Mouse (Mus musculus) hindlimb bud, embryonic 11.5 days (tissue): ENCODE data around the gene Myrfl.

Source experiments
- DNase-seq: peaks from one replicate; pipeline ENCODE4 v3.0.0-alpha.2; 2012; ENCODE audit warnings: low read depth, low spot score; ENCODE audit errors: extremely low spot score

Gene Myrfl

GRCm38 (mm10) chr10:116760561-116760960 is 136.2 kb downstream of the Myrfl start:
- no peak for DNase-seq

DNA sequence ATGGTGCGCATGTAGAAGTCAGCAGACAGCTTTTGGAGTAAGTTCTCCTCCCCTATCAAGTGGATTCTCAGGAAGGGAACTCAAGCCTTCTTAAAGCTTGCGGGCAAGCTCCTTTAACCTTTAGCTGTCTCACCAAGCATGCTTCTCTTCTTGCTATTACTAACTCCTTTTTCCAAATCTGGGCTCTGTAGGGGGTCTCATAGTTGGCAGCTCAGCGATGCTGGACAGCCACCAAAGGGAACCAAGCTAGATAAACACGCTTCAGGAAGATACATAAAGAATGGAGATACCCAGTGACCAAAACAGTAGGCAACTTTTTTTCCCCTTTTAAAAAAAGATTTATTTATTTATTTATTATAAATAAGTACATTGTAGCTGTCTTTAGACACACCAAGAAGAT is 136.9 kb downstream of the Myrfl start:
- no peak for DNase-seq

- no peak for DNase-seq
Observed at GRCm38 (mm10) chr10:116755881-116756581, 140.7 kb downstream of the Myrfl start.

DNA sequence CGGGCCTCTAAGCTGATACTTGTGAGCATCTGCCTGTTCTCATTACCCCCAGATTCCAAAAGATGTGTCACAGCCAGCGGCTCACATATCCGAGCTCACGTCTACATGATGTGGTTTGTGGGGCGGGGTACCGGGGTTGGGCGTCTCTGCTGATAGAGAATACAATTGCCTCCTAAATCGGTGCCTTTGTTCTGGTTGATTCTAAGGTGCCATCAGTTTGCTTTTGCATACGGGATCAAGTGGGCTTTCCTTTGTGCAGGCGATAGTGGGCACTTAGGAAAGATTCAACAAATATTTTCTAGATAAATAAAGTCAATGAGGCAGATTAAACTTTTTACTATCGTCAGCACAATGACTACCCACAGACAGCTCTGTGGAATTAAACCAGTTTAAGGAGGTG is 141.8 kb downstream of the Myrfl start:
- DNase-seq = no peak

DNA sequence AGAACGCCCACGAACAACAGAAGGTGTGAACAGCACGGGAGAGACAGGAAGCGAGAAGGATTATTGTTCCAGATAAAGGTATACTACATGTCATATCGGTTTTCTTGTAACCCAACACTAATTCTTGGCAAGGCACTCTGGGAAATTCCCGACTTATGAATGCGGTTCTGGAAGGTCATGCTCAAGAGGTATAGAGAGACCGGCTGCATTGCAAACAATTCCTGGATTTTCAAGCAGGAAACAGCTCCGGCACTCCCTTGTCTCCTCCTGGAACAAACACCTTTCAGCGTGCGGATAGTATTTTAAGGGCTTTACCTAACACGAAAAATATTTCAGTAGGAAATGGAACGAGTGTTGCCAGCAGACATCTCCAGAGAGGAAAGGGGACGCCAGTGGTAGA is 145.8 kb downstream of the Myrfl start:
- no peak for DNase-seq

- DNase-seq = no peak
Observed at GRCm38 (mm10) chr10:116750062-116750461, 146.7 kb downstream of the Myrfl start.

DNA sequence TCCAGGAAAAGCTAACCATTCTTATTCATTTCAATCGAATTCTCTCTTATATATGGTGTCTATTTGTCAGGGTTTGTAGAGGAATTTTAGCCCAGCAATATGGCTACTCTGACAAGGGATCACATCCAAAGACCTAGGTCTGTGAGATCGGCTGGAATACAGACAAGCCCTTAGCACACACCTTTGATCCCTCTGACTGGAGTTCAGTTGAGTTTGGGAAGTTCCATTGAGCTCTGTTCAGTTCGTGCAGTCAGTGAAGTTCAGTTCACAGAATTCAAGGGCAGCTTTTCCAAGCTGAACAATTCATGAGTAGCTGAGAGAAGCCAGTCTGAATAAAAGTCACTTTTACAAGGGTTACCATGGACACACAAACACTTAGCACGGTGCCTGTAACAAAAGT is 148.0 kb downstream of the Myrfl start:
- DNase-seq = no peak

GRCm38 (mm10) chr10:116746281-116747011 is 150.3 kb downstream of the Myrfl start:
- DNase-seq = no peak

DNA sequence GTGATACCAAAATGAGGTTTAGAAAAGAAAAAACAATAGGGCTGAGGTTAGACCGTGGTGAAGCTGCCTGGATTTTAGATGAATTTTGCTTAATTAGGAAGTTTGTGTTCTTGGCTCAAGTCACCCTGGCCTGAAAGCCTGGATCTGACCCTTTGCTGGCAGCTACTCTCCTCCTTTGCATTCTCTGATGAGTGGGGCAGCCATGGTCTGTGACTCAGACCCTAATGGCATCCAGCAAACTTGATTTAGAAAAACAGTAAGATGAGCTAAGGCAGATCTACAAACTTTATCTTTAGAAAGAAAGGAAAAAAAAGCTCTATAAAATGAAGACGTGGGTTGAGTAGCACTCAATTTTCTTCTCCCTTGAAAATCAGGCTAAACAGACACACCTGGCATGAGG is 154.0 kb downstream of the Myrfl start:
- DNase-seq = no peak

DNA sequence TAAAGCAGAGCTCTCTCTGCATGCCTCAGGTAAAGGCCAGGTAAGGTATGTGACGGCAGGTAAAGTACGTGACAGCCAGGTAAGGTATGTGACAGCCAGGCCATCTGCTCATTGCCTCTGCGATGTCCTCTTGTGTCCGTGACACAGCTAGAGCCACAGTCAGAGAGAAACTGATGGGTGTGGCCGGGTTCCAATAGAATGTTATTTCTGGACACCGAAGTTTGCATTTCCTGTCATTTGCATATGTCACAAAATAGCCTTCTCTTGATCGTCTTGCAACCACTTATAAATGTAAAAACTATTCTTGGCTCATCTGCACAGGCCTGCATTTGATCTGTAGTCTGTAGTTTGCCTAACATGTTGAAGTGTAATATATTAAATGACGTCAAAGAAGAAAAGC is 154.5 kb downstream of the Myrfl start:
- no peak for DNase-seq

- DNase-seq = no peak
Observed at GRCm38 (mm10) chr10:116741343-116741742, 155.4 kb downstream of the Myrfl start.

DNA sequence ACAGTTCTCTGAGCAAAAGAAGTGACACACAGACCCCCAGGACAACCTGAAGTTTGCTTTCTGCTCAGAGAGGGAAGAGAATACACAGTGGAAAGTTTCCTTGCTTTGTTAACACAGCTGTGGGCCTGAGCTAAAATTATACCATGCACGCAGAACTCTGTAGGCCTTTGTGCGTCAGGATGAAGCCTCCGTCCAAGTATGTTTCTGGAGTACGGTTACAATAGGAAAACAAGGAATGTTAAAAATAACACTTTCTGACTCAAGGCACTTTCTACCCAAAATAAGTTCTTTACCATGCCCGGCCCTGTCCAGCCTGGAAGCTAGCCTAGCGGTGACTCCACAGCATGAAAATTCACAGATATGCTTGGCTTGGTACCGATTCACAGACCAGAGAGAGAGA is 156.6 kb downstream of the Myrfl start:
- DNase-seq = no peak

DNA sequence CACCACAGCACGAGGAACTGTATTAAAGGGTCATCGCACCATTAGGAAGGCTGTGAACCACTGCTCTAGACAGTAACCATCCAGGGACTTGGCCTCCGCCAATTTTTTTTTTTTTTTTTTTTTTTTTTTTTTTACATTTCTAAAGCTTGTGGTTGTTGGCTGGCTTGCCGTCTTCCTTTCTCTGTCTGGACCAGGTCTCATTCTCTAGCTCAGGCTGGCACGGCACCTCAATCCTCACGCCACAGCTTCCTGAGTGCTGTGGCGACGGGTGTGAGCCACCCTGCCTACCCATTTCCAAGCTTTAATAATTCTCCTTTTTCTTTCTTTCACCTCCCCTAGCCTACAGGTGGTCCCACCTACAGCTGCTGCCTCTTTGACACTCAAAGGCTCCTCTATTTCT is 158.2 kb downstream of the Myrfl start:
- DNase-seq = no peak

DNA sequence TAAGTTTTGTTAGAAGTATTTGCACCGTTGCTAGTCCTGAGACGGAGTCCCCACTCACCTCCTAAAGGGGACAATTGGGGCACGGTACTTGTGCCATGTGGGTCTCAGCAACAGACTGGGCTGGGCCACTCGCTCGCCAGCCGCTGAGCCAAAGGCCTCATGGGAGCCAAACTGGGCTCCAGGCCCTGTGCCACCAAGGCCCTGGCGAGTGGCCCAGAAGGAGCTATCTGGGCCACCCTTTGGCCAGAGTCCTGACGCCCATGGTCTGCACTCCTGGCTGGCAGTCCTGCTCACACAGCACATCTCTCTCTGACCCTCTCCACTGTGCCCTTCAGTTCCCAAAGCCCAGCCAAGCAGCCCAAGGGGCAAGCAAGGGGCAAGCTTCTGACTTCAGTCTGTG is 161.1 kb downstream of the Myrfl start:
- DNase-seq = no peak

GRCm38 (mm10) chr10:116733651-116734050 is 163.1 kb downstream of the Myrfl start:
- no peak for DNase-seq

- no peak for DNase-seq
Observed at GRCm38 (mm10) chr10:116730033-116730652, 166.6 kb downstream of the Myrfl start.

- DNase-seq = no peak
Observed at GRCm38 (mm10) chr10:116728860-116729259, 167.9 kb downstream of the Myrfl start.

DNA sequence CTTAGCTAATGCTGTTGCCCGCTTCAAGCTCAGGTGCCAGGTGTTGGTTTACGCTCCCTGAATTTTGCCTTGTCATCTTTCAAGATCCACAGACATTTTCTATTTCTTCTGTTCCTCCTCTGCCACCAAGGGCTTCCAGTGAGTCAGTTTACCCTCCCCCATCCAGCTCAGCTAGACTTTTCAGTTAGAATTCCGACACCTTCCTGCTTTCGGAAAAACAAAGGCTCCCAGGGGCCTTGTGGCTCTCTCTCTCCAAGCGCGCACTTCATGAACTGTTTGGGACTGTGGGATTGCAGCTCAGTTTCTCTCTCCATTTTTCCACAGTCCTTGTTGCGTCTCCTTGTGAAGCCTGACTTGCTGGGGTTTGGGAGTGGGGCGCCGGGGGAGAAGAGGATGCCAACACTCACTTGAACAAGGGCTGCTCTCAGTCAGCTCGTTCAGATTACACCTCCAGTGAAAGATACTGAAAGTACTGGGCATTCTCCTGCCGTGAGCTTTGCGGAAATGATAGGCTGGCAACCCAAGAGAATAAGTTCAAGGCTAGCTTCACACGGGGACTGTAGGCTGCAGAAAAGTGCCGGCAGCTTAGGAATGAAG is 168.9 kb downstream of the Myrfl start:
- no peak for DNase-seq
